Mouse (Mus musculus) embryonic fibroblast, embryonic 13.5 days (primary cell): Measurements from ENCODE around the gene Lrrc58.

Source experiments
- CTCF ChIP-seq: IDR thresholded peaks from 2 replicates; pipeline ENCODE4 v1.5.1; 2011; ENCODE audit warnings: mild to moderate bottlenecking, control low read depth, low read length, moderate library complexity, borderline replicate concordance; ENCODE audit not compliant: insufficient read depth
- POLR2A ChIP-seq: IDR thresholded peaks from 2 replicates; pipeline ENCODE4 v1.6.1; 2011; ENCODE audit warnings: low read depth, mild to moderate bottlenecking, control low read depth, low read length, moderate library complexity

DNA sequence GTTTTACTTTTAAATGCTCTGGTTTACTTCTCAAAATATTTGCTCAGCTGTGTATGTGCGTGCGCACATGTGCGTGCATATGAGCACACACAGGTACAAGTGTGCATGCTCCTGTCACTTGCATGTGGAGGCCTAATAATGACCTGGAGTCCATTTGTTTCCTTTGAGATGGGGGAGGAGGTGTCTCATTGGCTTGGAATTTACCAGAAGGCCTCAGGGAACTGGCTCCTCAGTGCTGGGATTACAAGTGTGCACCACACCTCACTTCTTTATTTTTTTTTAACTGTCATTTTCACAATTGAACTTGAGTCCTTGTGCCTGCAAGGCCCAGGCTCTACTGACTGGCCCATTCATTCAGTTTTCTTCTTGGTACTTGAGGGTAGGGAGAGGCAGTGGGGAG, 9.2 kb downstream of the Lrrc58 start:
- TF ChIP-seq POLR2A, result no peak
- no peak for TF ChIP-seq CTCF
